Mouse (Mus musculus) thymus, adult 18-20 months (tissue): ENCODE measurements at regions not wholly inside any gene's neighbourhood (a gene's known extent, or its start where the extent isn't known, plus 50 kb on each side); places are given as distances from the start of the nearest gene placed in this dataset.
A peak's percentile ranks its signal among the peaks of the same experiment; 100 is the strongest.

Experiments used
- DNase-seq, 2 experiments: peaks; one replicate each; pipeline ENCODE4 v3.0.0; 2022; ENCODE audit warnings: mixed read lengths in 2 of 2

GRCm38 (mm10) chr2:147926861-147927260 is 119.9 kb downstream of the Foxa2 start:
- DNase-seq, result no peak

GRCm38 (mm10) chr2:147907341-147907740 is 139.4 kb downstream of the Foxa2 start:
- DNase-seq, result no peak

GRCm38 (mm10) chr2:147905759-147906740 is 140.7 kb downstream of the Foxa2 start:
- DNase-seq, result no peak

GRCm38 (mm10) chr2:147905118-147905517 is 141.7 kb downstream of the Foxa2 start:
- DNase-seq, result no peak

GRCm38 (mm10) chr2:147899236-147899635 is 147.5 kb downstream of the Foxa2 start:
- DNase-seq, result no peak

- DNase-seq, result peak in 1 of 2 experiments; percentile 11
Measured at GRCm38 (mm10) chr2:147895691-147896090, 151.1 kb downstream of the Foxa2 start.

- no peak for DNase-seq
Measured at GRCm38 (mm10) chr2:147894213-147894612, 152.6 kb downstream of the Foxa2 start.

GRCm38 (mm10) chr2:147886191-147886590 is 160.6 kb downstream of the Foxa2 start:
- no peak for DNase-seq

- DNase-seq, result no peak
Measured at GRCm38 (mm10) chr2:147877907-147878306, 168.9 kb downstream of the Foxa2 start.

- DNase-seq, result no peak
Measured at GRCm38 (mm10) chr2:147877543-147877904, 169.2 kb downstream of the Foxa2 start.

GRCm38 (mm10) chr2:147876708-147877542 is 169.8 kb downstream of the Foxa2 start:
- DNase-seq, result no peak

GRCm38 (mm10) chr2:147872972-147873371 is 173.8 kb downstream of the Foxa2 start:
- no peak for DNase-seq

GRCm38 (mm10) chr2:147851186-147851802 is 195.5 kb downstream of the Foxa2 start:
- no peak for DNase-seq

- no peak for DNase-seq
Measured at GRCm38 (mm10) chr2:147846968-147847749, 199.6 kb downstream of the Foxa2 start.

- DNase-seq, result no peak
Measured at GRCm38 (mm10) chr2:147845256-147845655, 201.5 kb downstream of the Foxa2 start.

GRCm38 (mm10) chr2:147840936-147841335 is 205.8 kb downstream of the Foxa2 start:
- no peak for DNase-seq

- DNase-seq, result no peak
Measured at GRCm38 (mm10) chr2:147838613-147839012, 208.2 kb downstream of the Foxa2 start.

GRCm38 (mm10) chr2:147830551-147830950 is 216.2 kb downstream of the Foxa2 start:
- DNase-seq, result no peak

- no peak for DNase-seq
Measured at GRCm38 (mm10) chr2:147816951-147817350, 229.8 kb downstream of the Foxa2 start.

GRCm38 (mm10) chr2:147814231-147814630 is 232.5 kb downstream of the Foxa2 start:
- no peak for DNase-seq

GRCm38 (mm10) chr2:147813516-147813915 is 233.3 kb downstream of the Foxa2 start:
- DNase-seq, result no peak

- DNase-seq, result no peak
Measured at GRCm38 (mm10) chr2:147808036-147808675, 238.6 kb downstream of the Foxa2 start.
